Mouse (Mus musculus): ENCODE data around the gene Noct. TPM values are rescaled to one million over a fixed set of nuclear protein-coding genes. Genes with fewer than 3 reads are reported as not detected.
A peak's percentile ranks its signal among the peaks of the same experiment; 100 is the strongest.
"Not testable (repeated sequence)": the region's sequence is repeated elsewhere in the genome, so short reads cannot be mapped to it uniquely, and the experiment has no call there.

Gene Noct
- polyA plus RNA-seq, 1 experiment from 2014 or later, result 20.3 TPM

- Histone ChIP-seq H3K36me3 (no peaks in the 10 kb centered on the region), H3K4me2 (replicated peaks) (no peak overlapping the region), H3K4me1 (no peaks in the 10 kb centered on the region), H3K27ac (no peak overlapping the region), H3K4me3 (no peak overlapping the region), H3K9ac (no peak overlapping the region), H3K27me3 (replicated peaks) (no peaks in the 10 kb centered on the region), H3K9me3 (no peaks in the 10 kb centered on the region)
- ATAC-seq (ENCODE audit: low FRiP score, low read depth), result no peak
- 87% methylated on average over 7 of the region's 7 CpGs for WGBS
Observed at GRCm38 (mm10) chr3:51209503-51210314, 14.5 kb upstream of the Noct start.

GRCm38 (mm10) chr3:51210485-51210884 lies 13.8 kb upstream of the Noct start:
- Histone ChIP-seq H3K4me3 (no peak overlapping the region), H3K9ac (no peak overlapping the region), H3K4me1 (no peaks in the 10 kb centered on the region), H3K9me3 (no peaks in the 10 kb centered on the region), H3K36me3 (no peaks in the 10 kb centered on the region), H3K4me2 (replicated peaks) (no peak overlapping the region), H3K27me3 (replicated peaks) (no peaks in the 10 kb centered on the region), H3K27ac (no peak overlapping the region)
- WGBS, result 84% methylated on average over 3 of the region's 3 CpGs
- ATAC-seq (ENCODE audit: low FRiP score, low read depth), result no peak

GRCm38 (mm10) chr3:51213111-51213510 lies 11.1 kb upstream of the Noct start:
- H3K27me3 ChIP-seq (replicated peaks), result no peaks in the 10 kb centered on the region
- no peak for ATAC-seq (ENCODE audit: low FRiP score, low read depth)
- H3K4me3 ChIP-seq, result no peak overlapping the region
- no peaks in the 10 kb centered on the region for H3K9me3 ChIP-seq
- H3K27ac ChIP-seq, result no peak overlapping the region
- 97% methylated on average over 3 of the region's 3 CpGs for WGBS
- H3K4me2 ChIP-seq (replicated peaks), result no peak overlapping the region
- H3K9ac ChIP-seq, result no peak overlapping the region
- no peaks in the 10 kb centered on the region for H3K4me1 ChIP-seq
- no peaks in the 10 kb centered on the region for H3K36me3 ChIP-seq

GRCm38 (mm10) chr3:51215681-51216080 lies 8.6 kb upstream of the Noct start:
- no peaks in the 10 kb centered on the region for H3K4me1 ChIP-seq
- H3K4me3 ChIP-seq, result no peak overlapping the region
- WGBS, result 73% methylated on average over 6 of the region's 6 CpGs
- H3K27me3 ChIP-seq (replicated peaks), result no peaks in the 10 kb centered on the region
- no peak overlapping the region for H3K4me2 ChIP-seq (replicated peaks)
- no peaks in the 10 kb centered on the region for H3K36me3 ChIP-seq
- no peak overlapping the region for H3K27ac ChIP-seq
- H3K9ac ChIP-seq, result no peak overlapping the region
- no peaks in the 10 kb centered on the region for H3K9me3 ChIP-seq
- no peak for ATAC-seq (ENCODE audit: low FRiP score, low read depth)

- H3K36me3 ChIP-seq; H3K27ac ChIP-seq; H3K4me2 ChIP-seq (replicated peaks); H3K9me3 ChIP-seq; H3K9ac ChIP-seq; H3K4me3 ChIP-seq; ATAC-seq (ENCODE audit: low FRiP score, low read depth); H3K4me1 ChIP-seq; H3K27me3 ChIP-seq (replicated peaks): not testable (repeated sequence)
- 89% methylated on average over 8 of the region's 10 CpGs for WGBS
Observed at GRCm38 (mm10) chr3:51216351-51216750, 7.9 kb upstream of the Noct start.

- H3K9ac ChIP-seq; H3K36me3 ChIP-seq; H3K4me2 ChIP-seq (replicated peaks); H3K27ac ChIP-seq; H3K9me3 ChIP-seq; H3K4me1 ChIP-seq; H3K27me3 ChIP-seq (replicated peaks); H3K4me3 ChIP-seq; ATAC-seq (ENCODE audit: low FRiP score, low read depth): not testable (repeated sequence)
- 91% methylated on average over 6 of the region's 6 CpGs for WGBS
Observed at GRCm38 (mm10) chr3:51218385-51218784, 5.9 kb upstream of the Noct start.

- H3K9me3 ChIP-seq, result no peaks in the 10 kb centered on the region
- H3K27ac ChIP-seq, result no peak overlapping the region
- H3K27me3 ChIP-seq (replicated peaks), result no peaks in the 10 kb centered on the region
- H3K4me1 ChIP-seq, result peaks cover 11% of the 10 kb centered on the region
- no peak overlapping the region for H3K4me3 ChIP-seq
- 89% methylated on average over 5 of the region's 5 CpGs for WGBS
- ATAC-seq (ENCODE audit: low FRiP score, low read depth), result no peak
- H3K36me3 ChIP-seq, result no peaks in the 10 kb centered on the region
- H3K4me2 ChIP-seq (replicated peaks), result no peak overlapping the region
- H3K9ac ChIP-seq, result no peak overlapping the region
Observed at GRCm38 (mm10) chr3:51219213-51219612, 5.0 kb upstream of the Noct start.

- no peak overlapping the region for H3K9ac ChIP-seq
- H3K36me3 ChIP-seq, result no peaks in the 10 kb centered on the region
- no peaks in the 10 kb centered on the region for H3K9me3 ChIP-seq
- H3K4me1 ChIP-seq, result peaks cover 13% of the 10 kb centered on the region
- H3K27ac ChIP-seq, result no peak overlapping the region
- 69% methylated on average over 4 of the region's 4 CpGs for WGBS
- H3K27me3 ChIP-seq (replicated peaks), result no peaks in the 10 kb centered on the region
- H3K4me3 ChIP-seq, result no peak overlapping the region
- no peak overlapping the region for H3K4me2 ChIP-seq (replicated peaks)
- ATAC-seq (ENCODE audit: low FRiP score, low read depth), result no peak
Observed at GRCm38 (mm10) chr3:51220846-51221245, 3.4 kb upstream of the Noct start.

- Histone ChIP-seq H3K4me2 (replicated peaks) (no peak overlapping the region), H3K27ac (no peak overlapping the region), H3K9ac (no peak overlapping the region), H3K9me3 (no peaks in the 10 kb centered on the region), H3K4me3 (no peak overlapping the region), H3K27me3 (replicated peaks) (no peaks in the 10 kb centered on the region), H3K36me3 (no peaks in the 10 kb centered on the region), H3K4me1 (peaks cover 15% of the 10 kb centered on the region)
- WGBS, result 79% methylated on average over 8 of the region's 8 CpGs
- ATAC-seq (ENCODE audit: low FRiP score, low read depth), result no peak
Observed at GRCm38 (mm10) chr3:51221847-51222246, 2.4 kb upstream of the Noct start.

- Histone ChIP-seq H3K4me3 (no peak overlapping the region), H3K36me3 (no peaks in the 10 kb centered on the region), H3K4me1 (peaks cover 15% of the 10 kb centered on the region), H3K27ac (no peak overlapping the region), H3K9me3 (no peaks in the 10 kb centered on the region), H3K9ac (no peak overlapping the region), H3K4me2 (replicated peaks) (no peak overlapping the region), H3K27me3 (replicated peaks) (no peaks in the 10 kb centered on the region)
- no peak for ATAC-seq (ENCODE audit: low FRiP score, low read depth)
- 93% methylated on average over 6 of the region's 6 CpGs for WGBS
Observed at GRCm38 (mm10) chr3:51222302-51222701, 1.9 kb upstream of the Noct start.

- Histone ChIP-seq H3K4me3 (no peak overlapping the region), H3K36me3 (no peaks in the 10 kb centered on the region), H3K27ac (no peak overlapping the region), H3K9me3 (no peaks in the 10 kb centered on the region), H3K4me1 (peaks cover 15% of the 10 kb centered on the region), H3K9ac (no peak overlapping the region), H3K4me2 (replicated peaks) (no peak overlapping the region), H3K27me3 (replicated peaks) (no peaks in the 10 kb centered on the region)
- 62% methylated on average over 10 of the region's 10 CpGs for WGBS
- ATAC-seq (ENCODE audit: low FRiP score, low read depth), result no peak
Observed at GRCm38 (mm10) chr3:51222834-51223460, 1.3 kb upstream of the Noct start.

GRCm38 (mm10) chr3:51223556-51223955 lies 691 bp upstream of the Noct start:
- no peak overlapping the region for H3K4me3 ChIP-seq
- H3K9me3 ChIP-seq, result no peaks in the 10 kb centered on the region
- H3K27ac ChIP-seq, result no peak overlapping the region
- H3K27me3 ChIP-seq (replicated peaks), result no peaks in the 10 kb centered on the region
- peak overlapping the region; percentile 75 for H3K4me2 ChIP-seq (replicated peaks)
- H3K9ac ChIP-seq, result no peak overlapping the region
- ATAC-seq (ENCODE audit: low FRiP score, low read depth), result no peak
- WGBS, result 21% methylated on average over 5 of the region's 5 CpGs
- H3K4me1 ChIP-seq, result peaks cover 15% of the 10 kb centered on the region
- H3K36me3 ChIP-seq, result no peaks in the 10 kb centered on the region
